Mouse (Mus musculus) stomach, postnatal 0 days (tissue): Measurements from ENCODE around the gene Acvr2a. TPM values are rescaled to one million over a fixed set of nuclear protein-coding genes. Genes with fewer than 3 reads are reported as not detected.

ENCODE experiments used
- ATAC-seq: fragments of 200-750 bp; cut with Nextera tagmentation; 2 replicates; pipeline ENCODE4 v1.8.0; 2017; ENCODE audit not compliant: low FRiP score, low TSS enrichment
- DNase-seq: peaks from one replicate; pipeline ENCODE4 v3.0.0-alpha.2; 2016; ENCODE audit warnings: low spot score
- H3K27ac ChIP-seq: fragments of 300-500 bp; sonication (generic); replicated peaks from 2 replicates; pipeline ENCODE4 v1.5.1; 2014; ENCODE audit warnings: mild to moderate bottlenecking, control low read depth
- H3K27me3 ChIP-seq: fragments of 300-500 bp; sonication (generic); 2 replicates; pipeline ENCODE4 v1.6.1; 2014; ENCODE audit warnings: low read length; ENCODE audit not compliant: control insufficient read depth, insufficient read depth
- H3K36me3 ChIP-seq: fragments of 300-500 bp; sonication (generic); 2 replicates; pipeline ENCODE4 v1.6.1; 2014; ENCODE audit warnings: low read length, mixed read lengths; ENCODE audit not compliant: control insufficient read depth, insufficient read depth
- H3K4me1 ChIP-seq: fragments of 300-500 bp; sonication (generic); replicated peaks from 2 replicates; pipeline ENCODE4 v1.6.1; 2014; ENCODE audit warnings: antibody characterized with exemption; ENCODE audit not compliant: control insufficient read depth, insufficient read depth
- H3K4me2 ChIP-seq: fragments of 300-500 bp; sonication (generic); replicated peaks from 2 replicates; pipeline ENCODE4 v1.6.1; 2014; ENCODE audit warnings: low read depth, mild to moderate bottlenecking, control low read depth, moderate library complexity
- H3K4me3 ChIP-seq: fragments of 300-500 bp; sonication (generic); 2 replicates; pipeline ENCODE4 v1.5.1; 2014; ENCODE audit warnings: low read depth, low read length, control low read depth
- H3K9ac ChIP-seq: fragments of 300-500 bp; sonication (generic); 2 replicates; pipeline ENCODE4 v1.6.1; 2014; ENCODE audit warnings: mild to moderate bottlenecking, low read length, control low read depth, mixed read lengths
- H3K9me3 ChIP-seq: fragments of 300-500 bp; sonication (generic); 2 replicates; pipeline ENCODE4 v1.6.1; 2016; ENCODE audit warnings: low read length; ENCODE audit not compliant: control insufficient read depth
- CTCF ChIP-seq: IDR thresholded peaks from 2 replicates; pipeline ENCODE4 v1.5.1; 2016; ENCODE audit warnings: antibody characterized with exemption, low read depth, mild to moderate bottlenecking, moderate library complexity
- EP300 ChIP-seq: optimal IDR thresholded peaks from 2 replicates; pipeline ENCODE3; 2016; ENCODE audit warnings: antibody characterized with exemption
- WGBS: fragments of 180-500 bp; shearing (Covaris S2); extraction: QIAGEN DNeasy Blood & Tissue Kit; methylation state at CpG from one replicate; pipeline ENCODE4 v1.1.7; 2014; 5-methylcytosine and 5-hydroxymethylcytosine counted together
- polyA plus RNA-seq: library from polyadenylated mRNA; unstranded; fragments of >200 nt; fragmentation: Nextera tagmentation; extraction: Ambion mirVana; gene quantifications from 2 replicates; pipeline ENCODE4 v1.2.1, GENCODE M21; 2015

Gene Acvr2a
- polyA plus RNA-seq, 1 experiment from 2014 or later: 8.0 TPM

DNA sequence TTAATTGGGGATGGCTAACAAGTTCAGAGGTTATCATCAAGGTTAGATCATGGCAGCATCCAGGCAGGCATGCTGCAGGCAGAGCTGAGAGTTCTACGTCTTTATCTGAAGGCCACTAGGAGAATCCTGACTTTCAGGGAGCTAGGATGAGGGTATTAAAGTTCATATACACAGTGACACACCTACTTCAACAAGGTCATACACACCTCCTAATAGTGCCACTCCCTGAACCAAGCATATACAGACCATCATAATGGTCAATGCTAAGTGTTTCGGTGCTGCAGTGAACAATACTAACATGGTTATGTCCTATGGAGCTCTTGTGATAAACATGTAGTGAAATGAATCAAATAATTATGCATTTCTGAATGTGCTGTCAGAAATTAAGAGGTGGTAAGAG lies 12.0 kb downstream of the Acvr2a start:
- Histone ChIP-seq H3K27me3 (no peaks in the 10 kb centered on the region), H3K9me3 (no peaks in the 10 kb centered on the region), H3K27ac (no peak overlapping the region), H3K36me3 (no peaks in the 10 kb centered on the region), H3K4me1 (no peaks in the 10 kb centered on the region), H3K4me3 (no peak overlapping the region), H3K9ac (no peak overlapping the region), H3K4me2 (no peak overlapping the region)
- DNase-seq (no peak), ATAC-seq (no peak)
- no peak for TF ChIP-seq CTCF
- TF ChIP-seq EP300: no peak
- WGBS: 79% methylated on average over 2 of the region's 2 CpGs

DNA sequence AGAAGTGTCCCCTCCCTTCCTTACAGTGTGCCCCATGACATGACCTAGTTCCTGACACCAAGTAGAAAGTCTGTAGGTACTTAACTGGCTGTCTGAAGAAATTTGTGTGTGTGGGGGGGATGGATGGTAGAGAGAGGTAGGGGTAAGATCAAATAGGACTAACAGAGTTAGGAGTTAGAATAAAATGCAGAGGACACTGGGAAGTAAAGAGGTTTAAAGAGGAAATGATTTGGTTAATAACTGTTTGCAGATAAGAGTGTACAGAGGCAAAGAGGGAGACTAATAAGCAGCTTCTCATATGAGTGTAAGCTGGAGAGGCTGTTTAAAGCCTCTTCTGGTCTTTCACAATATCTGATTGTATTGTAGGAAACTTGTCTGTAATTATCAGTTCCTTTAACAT lies 12.5 kb downstream of the Acvr2a start:
- TF ChIP-seq EP300 (no peak), CTCF (no peak)
- Histone ChIP-seq H3K4me3 (no peak overlapping the region), H3K36me3 (no peaks in the 10 kb centered on the region), H3K4me1 (no peaks in the 10 kb centered on the region), H3K27ac (no peak overlapping the region), H3K4me2 (no peak overlapping the region), H3K9ac (no peak overlapping the region), H3K9me3 (no peaks in the 10 kb centered on the region), H3K27me3 (no peaks in the 10 kb centered on the region)
- DNase-seq (no peak), ATAC-seq (no peak)

DNA sequence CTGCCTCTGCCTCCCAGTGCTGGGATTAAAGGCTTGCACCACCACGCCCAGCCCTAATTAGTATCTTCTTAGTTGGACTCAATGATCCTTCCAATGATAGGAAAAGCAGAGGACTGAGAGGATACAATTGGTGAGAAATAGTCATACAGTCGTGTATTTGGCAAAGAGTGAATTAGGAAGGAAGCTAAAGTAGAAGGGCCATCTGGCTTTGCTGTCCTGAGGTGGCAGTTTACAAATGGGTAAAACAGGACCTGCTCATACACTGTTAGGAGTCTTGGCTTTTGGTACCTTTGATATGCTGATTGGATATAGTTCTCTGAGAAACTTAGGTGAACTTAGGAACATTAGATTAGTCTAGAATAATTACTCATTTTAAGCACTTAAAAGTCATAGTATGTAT lies 16.6 kb downstream of the Acvr2a start:
- Histone ChIP-seq H3K4me3 (no peak overlapping the region), H3K4me1 (no peaks in the 10 kb centered on the region), H3K4me2 (no peak overlapping the region), H3K9ac (no peak overlapping the region), H3K9me3 (no peaks in the 10 kb centered on the region), H3K27me3 (no peaks in the 10 kb centered on the region), H3K36me3 (no peaks in the 10 kb centered on the region), H3K27ac (no peak overlapping the region)
- DNase-seq (no peak), ATAC-seq (no peak)
- WGBS: 81% methylated on average over 2 of the region's 2 CpGs
- TF ChIP-seq EP300: no peak
- TF ChIP-seq CTCF: no peak

GRCm38 (mm10) chr2:48832305-48832704 lies 18.4 kb downstream of the Acvr2a start:
- H3K36me3 ChIP-seq: no peaks in the 10 kb centered on the region
- ATAC-seq: no peak
- no peaks in the 10 kb centered on the region for H3K4me1 ChIP-seq
- H3K9me3 ChIP-seq: no peaks in the 10 kb centered on the region
- no peak overlapping the region for H3K4me3 ChIP-seq
- H3K27me3 ChIP-seq: no peaks in the 10 kb centered on the region
- no peak for DNase-seq
- H3K27ac ChIP-seq: no peak overlapping the region
- no peak overlapping the region for H3K9ac ChIP-seq
- no peak overlapping the region for H3K4me2 ChIP-seq
- TF ChIP-seq EP300: no peak
- 0 out of 2 replicates have a peak, but pooled peaks have one; percentile 15 for TF ChIP-seq CTCF
- 47% methylated on average over 5 of the region's 5 CpGs for WGBS

- DNase-seq (no peak), ATAC-seq (no peak)
- no peaks in the 10 kb centered on the region for H3K36me3 ChIP-seq
- no peak overlapping the region for H3K4me3 ChIP-seq
- H3K9ac ChIP-seq: no peak overlapping the region
- H3K27ac ChIP-seq: no peak overlapping the region
- no peaks in the 10 kb centered on the region for H3K4me1 ChIP-seq
- no peak for TF ChIP-seq EP300
- TF ChIP-seq CTCF: no peak
- 60% methylated on average over 3 of the region's 3 CpGs for WGBS
- no peaks in the 10 kb centered on the region for H3K9me3 ChIP-seq
- no peak overlapping the region for H3K4me2 ChIP-seq
- no peaks in the 10 kb centered on the region for H3K27me3 ChIP-seq
Observed at GRCm38 (mm10) chr2:48833884-48834450, 20.1 kb downstream of the Acvr2a start.

- DNase-seq: no peak
- no peak for ATAC-seq
- Histone ChIP-seq H3K4me1 (no peaks in the 10 kb centered on the region), H3K36me3 (no peaks in the 10 kb centered on the region), H3K4me3 (no peak overlapping the region), H3K4me2 (no peak overlapping the region), H3K9ac (no peak overlapping the region), H3K27me3 (no peaks in the 10 kb centered on the region), H3K27ac (no peak overlapping the region), H3K9me3 (no peaks in the 10 kb centered on the region)
- TF ChIP-seq EP300: no peak
- WGBS: 63% methylated on average over 3 of the region's 3 CpGs
Observed at GRCm38 (mm10) chr2:48841611-48842470, 27.9 kb downstream of the Acvr2a start.
